In the genomic region with DNA sequence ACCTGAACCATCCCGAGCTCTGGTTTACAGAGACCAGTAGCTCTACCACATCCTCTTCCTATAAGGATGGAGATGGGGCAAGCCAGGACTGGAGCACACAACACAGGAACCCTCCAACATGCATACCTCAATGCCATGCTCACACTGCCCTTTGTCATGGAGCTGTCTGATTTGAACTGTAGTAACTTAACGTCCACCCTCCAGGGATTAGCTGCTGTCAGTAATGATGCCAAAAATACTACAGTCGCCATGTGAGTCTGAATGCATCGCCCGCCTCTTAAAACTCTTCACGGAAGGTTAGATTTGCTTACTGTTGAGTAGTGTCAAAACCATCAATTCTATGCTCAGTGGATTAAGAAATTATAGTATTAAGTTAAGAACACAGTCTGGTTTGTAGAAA, we compare ENCODE assay signal across 23 mouse cellular contexts.
DNase-seq lines count a peak whose midpoint lies in the region; ATAC-seq lines count a peak whose summit lies in the region.
"Had no signal": no experiment of that assay in that cellular context is flagged by ENCODE, and none has a peak within 500 bp of the region (broad histone marks: within the 10 kb centered on the region; RNA-seq: fewer than 3 reads in every experiment).

No protein-coding gene starts in this region.

- H3K9me3 ChIP-seq in embryonic facial prominence, embryonic 14.5 days (ENCODE audit: control insufficient read depth, low read length): no peaks in the 10 kb centered on the region
- no peaks in the 10 kb centered on the region for H3K9me3 ChIP-seq in embryonic facial prominence, embryonic 10.5 days
- no peaks in the 10 kb centered on the region for H3K9me3 ChIP-seq in heart, embryonic 14.5 days (ENCODE audit: control insufficient read depth, low read length)
- H3K9me3 ChIP-seq in hindbrain, embryonic 16.5 days (ENCODE audit: control insufficient read depth, low read length): no peaks in the 10 kb centered on the region
- H3K9me3 ChIP-seq in hindbrain, embryonic 13.5 days: no peaks in the 10 kb centered on the region
- H3K9me3 ChIP-seq: embryonic facial prominence, embryonic 15.5 days; forebrain, embryonic 10.5 days; hindbrain, embryonic 12.5 days; intestine, embryonic 15.5 days had no signal

- WGBS in embryonic facial prominence, embryonic 14.5 days: 73% methylated on average over 6 of the region's 6 CpGs
- 88% methylated on average over 6 of the region's 6 CpGs for WGBS in embryonic facial prominence, embryonic 10.5 days
- WGBS in heart, embryonic 14.5 days: 38% methylated on average over 6 of the region's 6 CpGs
- WGBS in hindbrain, embryonic 16.5 days: 88% methylated on average over 6 of the region's 6 CpGs
- 94% methylated on average over 6 of the region's 6 CpGs for WGBS in hindbrain, embryonic 13.5 days

- no peaks in the 10 kb centered on the region for H3K4me1 ChIP-seq in embryonic facial prominence, embryonic 14.5 days (ENCODE audit: control insufficient read depth, insufficient read depth, low read length)
- peaks cover 4% of the 10 kb centered on the region; the same call in 1 of the 2 replicates for H3K4me1 ChIP-seq in embryonic facial prominence, embryonic 10.5 days
- H3K4me1 ChIP-seq in heart, embryonic 14.5 days (ENCODE audit: control insufficient read depth in 2 of 2, insufficient read depth in 2 of 2, low read length in 2 of 2): peaks cover 10 to 25% of the 10 kb centered on the region in 2 experiments
- no peaks in the 10 kb centered on the region for H3K4me1 ChIP-seq in hindbrain, embryonic 16.5 days (ENCODE audit: control insufficient read depth, insufficient read depth, low read depth, low read length)
- H3K4me1 ChIP-seq in hindbrain, embryonic 13.5 days (replicated peaks): no peaks in the 10 kb centered on the region
- H3K4me1 ChIP-seq: embryonic facial prominence, embryonic 15.5 days; forebrain, embryonic 10.5 days; hindbrain, embryonic 12.5 days; intestine, embryonic 15.5 days had no signal

- no peak overlapping the region for H3K27ac ChIP-seq in embryonic facial prominence, embryonic 14.5 days (replicated peaks; ENCODE audit: low read depth, low read length)
- H3K27ac ChIP-seq in embryonic facial prominence, embryonic 10.5 days (replicated peaks): no peak overlapping the region
- peak overlapping the region; percentile 70 to 77 for H3K27ac ChIP-seq in heart, embryonic 14.5 days (replicated peaks in 1 of 2; ENCODE audit: control insufficient read depth in 1 of 2, insufficient read depth in 1 of 2, low read depth in 2 of 2, low read length in 2 of 2)
- H3K27ac ChIP-seq in hindbrain, embryonic 16.5 days (ENCODE audit: low read depth, low read length): no peak overlapping the region
- no peak overlapping the region for H3K27ac ChIP-seq in hindbrain, embryonic 13.5 days
- H3K27ac ChIP-seq: embryonic facial prominence, embryonic 15.5 days; forebrain, embryonic 10.5 days; gastrocnemius, adult 2 months; hindbrain, embryonic 12.5 days; intestine, embryonic 15.5 days had no signal

- no peak overlapping the region for H3K9ac ChIP-seq in embryonic facial prominence, embryonic 14.5 days (ENCODE audit: low read depth, low read length)
- no peak overlapping the region for H3K9ac ChIP-seq in heart, embryonic 14.5 days (ENCODE audit: low read length)
- H3K9ac ChIP-seq in hindbrain, embryonic 16.5 days (ENCODE audit: low read depth, low read length): no peak overlapping the region
- H3K9ac ChIP-seq in hindbrain, embryonic 13.5 days: no peak overlapping the region
- H3K9ac ChIP-seq: embryonic facial prominence, embryonic 15.5 days; hindbrain, embryonic 12.5 days; intestine, embryonic 15.5 days had no signal

- no peaks in the 10 kb centered on the region for H3K27me3 ChIP-seq in embryonic facial prominence, embryonic 14.5 days (replicated peaks; ENCODE audit: control insufficient read depth, insufficient read depth, low read length)
- H3K27me3 ChIP-seq in embryonic facial prominence, embryonic 10.5 days (replicated peaks; ENCODE audit: low read depth, poor library complexity, severe bottlenecking): no peaks in the 10 kb centered on the region
- H3K27me3 ChIP-seq in heart, embryonic 14.5 days (ENCODE audit: control insufficient read depth, insufficient read depth, low read length): no peaks in the 10 kb centered on the region
- H3K27me3 ChIP-seq in hindbrain, embryonic 16.5 days (replicated peaks; ENCODE audit: control insufficient read depth, insufficient read depth, low read length): no peaks in the 10 kb centered on the region
- H3K27me3 ChIP-seq in hindbrain, embryonic 13.5 days: no peaks in the 10 kb centered on the region
- H3K27me3 ChIP-seq: embryonic facial prominence, embryonic 15.5 days; hindbrain, embryonic 12.5 days; intestine, embryonic 15.5 days had no signal

- no peak overlapping the region for H3K4me2 ChIP-seq in embryonic facial prominence, embryonic 14.5 days (ENCODE audit: low read depth, low read length)
- H3K4me2 ChIP-seq in heart, embryonic 14.5 days (ENCODE audit: low read length): no peak overlapping the region
- no peak overlapping the region for H3K4me2 ChIP-seq in hindbrain, embryonic 16.5 days (ENCODE audit: low read length)
- H3K4me2 ChIP-seq in hindbrain, embryonic 13.5 days: no peak overlapping the region
- H3K4me2 ChIP-seq: embryonic facial prominence, embryonic 15.5 days; hindbrain, embryonic 12.5 days; intestine, embryonic 15.5 days had no signal

- no peak for DNase-seq in embryonic facial prominence, embryonic 14.5 days (ENCODE audit: low spot score)
- no peak for DNase-seq in embryonic facial prominence, embryonic 10.5 days (ENCODE audit: low spot score)
- DNase-seq in heart, postnatal 10 days: no peak
- no peak for DNase-seq in urinary bladder, postnatal 25 days (ENCODE audit: low spot score)
- DNase-seq: adrenal gland, adult 2 months; adrenal gland, postnatal 25 days; cerebellum, adult 18-20 months; cerebellum, adult 9-11 months; cerebellum, postnatal 36 days; gastrocnemius, adult 2 months; gastrocnemius, postnatal 25 days; heart, postnatal 4 days; kidney, adult 18-20 months had no signal

- H3K36me3 ChIP-seq in embryonic facial prominence, embryonic 14.5 days (ENCODE audit: control insufficient read depth, insufficient read depth, low read length): no peaks in the 10 kb centered on the region
- H3K36me3 ChIP-seq in embryonic facial prominence, embryonic 10.5 days (replicated peaks): no peaks in the 10 kb centered on the region
- no peaks in the 10 kb centered on the region for H3K36me3 ChIP-seq in heart, embryonic 14.5 days (ENCODE audit: control insufficient read depth, insufficient read depth, low read length)
- no peaks in the 10 kb centered on the region for H3K36me3 ChIP-seq in hindbrain, embryonic 16.5 days (ENCODE audit: control insufficient read depth, insufficient read depth, low read length)
- no peaks in the 10 kb centered on the region for H3K36me3 ChIP-seq in hindbrain, embryonic 13.5 days
- H3K36me3 ChIP-seq: embryonic facial prominence, embryonic 15.5 days; forebrain, embryonic 10.5 days; hindbrain, embryonic 12.5 days; intestine, embryonic 15.5 days had no signal

- H3K4me3 ChIP-seq in embryonic facial prominence, embryonic 14.5 days (ENCODE audit: low read depth, low read length): no peak overlapping the region
- no peak overlapping the region for H3K4me3 ChIP-seq in embryonic facial prominence, embryonic 10.5 days
- no peak overlapping the region for H3K4me3 ChIP-seq in heart, embryonic 14.5 days (ENCODE audit: control insufficient read depth in 1 of 2, insufficient read depth in 1 of 2, low read depth in 1 of 2, low read length in 2 of 2)
- H3K4me3 ChIP-seq in hindbrain, embryonic 16.5 days (ENCODE audit: low read length): no peak overlapping the region
- H3K4me3 ChIP-seq in hindbrain, embryonic 13.5 days: no peak overlapping the region
- H3K4me3 ChIP-seq: embryonic facial prominence, embryonic 15.5 days; erythroblast, embryonic 14.5 days; forebrain, embryonic 10.5 days; gastrocnemius, adult 2 months; hindbrain, embryonic 12.5 days; intestine, embryonic 15.5 days had no signal

- intact Hi-C loops in heart, postnatal 10 days (cut with DNase I): no loop called here

- ATAC-seq in embryonic facial prominence, embryonic 14.5 days (ENCODE audit: low read depth): peak; percentile 26; the same call in 1 of the 2 replicates
- ATAC-seq in heart, embryonic 14.5 days (ENCODE audit: insufficient number of reproducible peaks, insufficient read depth, low FRiP score, low read depth): peak; percentile 76; the same call in 1 of the 2 replicates
- 0 out of 2 replicates have a peak, but pooled peaks have one; percentile 14 for ATAC-seq in hindbrain, embryonic 16.5 days
- ATAC-seq in hindbrain, embryonic 13.5 days (ENCODE audit: low FRiP score): no peak
- ATAC-seq in neutrophil, adult 5-6 weeks (ENCODE audit: extremely low read depth, insufficient number of reproducible peaks, low FRiP score, poor library complexity, severe bottlenecking): peak; percentile 23; the same call in 1 of the 2 replicates
- ATAC-seq: forebrain, embryonic 14.5 days; intestine, embryonic 15.5 days had no signal

Comparison
In these comparisons a context has a peak if more than half of its experiments do, and no peak if none do; other contexts are left out.
1. H3K27ac ChIP-seq: peak in heart, embryonic 14.5 days (2 of 2); none in embryonic facial prominence, embryonic 14.5 days (single experiment), embryonic facial prominence, embryonic 10.5 days (single experiment), hindbrain, embryonic 16.5 days (single experiment) and hindbrain, embryonic 13.5 days (single experiment).